Mouse (Mus musculus): ENCODE results near the gene Pi16. TPM values are rescaled to one million over a fixed set of nuclear protein-coding genes. Genes with fewer than 3 reads are reported as not detected.

The Pi16 gene
- polyA plus RNA-seq, 1 experiment from 2014 or later, result 0.19 TPM

- peaks cover 15% of the 10 kb centered on the region for H3K4me1 ChIP-seq (ENCODE audit: control insufficient read depth, insufficient read depth, low read length)
- no peak for DNase-seq (ENCODE audit: low spot score)
- H3K9ac ChIP-seq (ENCODE audit: low read length), result no peak overlapping the region
- WGBS, result 80% methylated on average over 17 of the region's 18 CpGs
- no peaks in the 10 kb centered on the region for H3K9me3 ChIP-seq (ENCODE audit: control insufficient read depth, low read length)
- H3K36me3 ChIP-seq (ENCODE audit: control insufficient read depth, insufficient read depth, low read length), result peaks cover 25% of the 10 kb centered on the region
- H3K4me3 ChIP-seq (ENCODE audit: low read depth, low read length), result no peak overlapping the region
- H3K27me3 ChIP-seq (ENCODE audit: control insufficient read depth, insufficient read depth, low read length), result no peaks in the 10 kb centered on the region
- ATAC-seq (ENCODE audit: insufficient number of reproducible peaks, low FRiP score, low TSS enrichment, low read depth), result peak; percentile 44; the same call in 1 of the 2 replicates
- H3K4me2 ChIP-seq (ENCODE audit: low read depth, severe bottlenecking), result no peak overlapping the region
- H3K27ac ChIP-seq (replicated peaks; ENCODE audit: low read depth, low read length), result no peak overlapping the region
Observed at GRCm38 (mm10) chr17:29340406-29341261, 23.2 kb downstream of the Pi16 start.

DNA sequence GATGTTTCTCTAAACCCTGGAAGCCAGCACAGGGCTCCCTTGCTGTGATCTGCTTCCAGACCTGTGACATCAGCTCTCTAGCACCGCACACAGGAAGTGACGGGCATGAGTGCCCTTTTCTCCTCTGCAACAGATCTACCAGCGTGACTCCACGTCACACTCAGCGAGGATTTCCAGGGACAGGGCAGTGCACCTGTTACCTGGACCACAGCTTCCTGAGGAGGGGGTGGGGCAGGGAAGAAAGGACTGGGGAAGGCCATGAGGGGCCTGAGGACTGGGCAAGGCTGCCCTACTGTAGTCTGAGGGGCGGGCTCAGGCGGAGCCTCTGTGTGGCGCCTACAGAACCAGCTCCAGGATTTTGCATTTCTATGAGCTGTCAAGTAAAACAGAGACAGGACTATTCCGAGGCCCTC is 24.1 kb downstream of the Pi16 start:
- 0 out of 2 replicates have a peak overlapping the region, but pooled peaks have one; percentile 23 for H3K9ac ChIP-seq (ENCODE audit: low read length)
- peaks cover 22% of the 10 kb centered on the region for H3K4me1 ChIP-seq (ENCODE audit: control insufficient read depth, insufficient read depth, low read length)
- DNase-seq (ENCODE audit: low spot score) (peak; percentile 40), ATAC-seq (ENCODE audit: insufficient number of reproducible peaks, low FRiP score, low TSS enrichment, low read depth) (peak; percentile 45)
- H3K4me3 ChIP-seq (ENCODE audit: low read depth, low read length), result no peak overlapping the region
- no peaks in the 10 kb centered on the region for H3K9me3 ChIP-seq (ENCODE audit: control insufficient read depth, low read length)
- peak overlapping the region; percentile 33; the same call in 1 of the 2 replicates for H3K27ac ChIP-seq (replicated peaks; ENCODE audit: low read depth, low read length)
- WGBS, result 25% methylated on average over 9 of the region's 9 CpGs
- H3K27me3 ChIP-seq (ENCODE audit: control insufficient read depth, insufficient read depth, low read length), result no peaks in the 10 kb centered on the region
- H3K4me2 ChIP-seq (ENCODE audit: low read depth, severe bottlenecking), result no peak overlapping the region
- peaks cover 21% of the 10 kb centered on the region for H3K36me3 ChIP-seq (ENCODE audit: control insufficient read depth, insufficient read depth, low read length)

DNA sequence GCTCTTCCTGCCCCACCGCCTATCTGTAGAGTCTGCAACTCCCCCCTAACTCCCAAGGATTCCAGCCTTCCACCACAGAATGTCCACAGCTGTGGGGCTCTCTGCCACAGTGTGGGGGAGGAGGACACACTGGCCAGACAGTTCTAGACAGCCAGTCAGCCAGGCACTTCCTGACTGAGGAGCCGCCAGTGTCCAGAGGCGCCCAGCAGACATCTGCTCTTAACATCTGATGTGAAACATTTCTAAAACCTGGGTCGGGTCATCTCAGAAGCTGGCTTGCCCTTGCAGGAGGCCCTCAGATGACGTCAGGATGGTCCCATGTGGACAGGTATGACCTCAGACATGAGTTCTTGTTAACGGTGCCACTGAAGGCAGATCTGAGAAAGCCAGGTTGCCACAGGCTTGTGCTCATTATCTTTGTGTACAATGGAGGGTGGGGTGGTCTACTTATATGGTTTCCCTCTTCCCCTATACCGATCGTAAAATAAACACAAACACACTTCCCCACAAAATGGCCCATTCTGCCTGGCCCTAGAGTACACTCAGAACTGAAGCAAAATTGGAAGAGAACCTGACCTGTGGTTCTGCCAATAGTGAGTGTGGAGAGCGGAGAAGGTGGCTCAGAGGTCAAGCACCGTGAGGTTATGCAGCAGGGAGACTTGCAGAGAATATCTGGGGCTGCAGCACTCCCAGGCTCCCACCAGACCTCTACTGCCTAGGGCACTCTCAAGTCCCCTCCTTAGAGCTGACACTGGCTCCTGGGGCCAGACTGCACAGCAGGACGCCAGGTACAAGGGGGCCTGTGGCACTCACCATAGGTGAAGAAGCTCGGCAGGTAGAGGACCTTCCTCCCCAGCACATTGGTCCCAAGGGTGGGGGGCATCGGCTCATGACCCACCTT is 24.8 kb downstream of the Pi16 start:
- ATAC-seq (ENCODE audit: insufficient number of reproducible peaks, low FRiP score, low TSS enrichment, low read depth), result peak; percentile 52

GRCm38 (mm10) chr17:29343241-29343640 is 25.8 kb downstream of the Pi16 start:
- no peak overlapping the region for H3K9ac ChIP-seq (ENCODE audit: low read length)
- WGBS, result 93% methylated on average over 5 of the region's 5 CpGs
- no peak overlapping the region for H3K27ac ChIP-seq (replicated peaks; ENCODE audit: low read depth, low read length)
- H3K36me3 ChIP-seq (ENCODE audit: control insufficient read depth, insufficient read depth, low read length), result peaks cover 17% of the 10 kb centered on the region
- H3K27me3 ChIP-seq (ENCODE audit: control insufficient read depth, insufficient read depth, low read length), result no peaks in the 10 kb centered on the region
- ATAC-seq (ENCODE audit: insufficient number of reproducible peaks, low FRiP score, low TSS enrichment, low read depth) (no peak), DNase-seq (ENCODE audit: low spot score) (no peak)
- H3K9me3 ChIP-seq (ENCODE audit: control insufficient read depth, low read length), result no peaks in the 10 kb centered on the region
- H3K4me2 ChIP-seq (ENCODE audit: low read depth, severe bottlenecking), result no peak overlapping the region
- peaks cover 25% of the 10 kb centered on the region for H3K4me1 ChIP-seq (ENCODE audit: control insufficient read depth, insufficient read depth, low read length)
- no peak overlapping the region for H3K4me3 ChIP-seq (ENCODE audit: low read depth, low read length)

More for the DNA sequence above, 24.8 kb downstream of the Pi16 start:
- no peaks in the 10 kb centered on the region for H3K27me3 ChIP-seq (ENCODE audit: control insufficient read depth, insufficient read depth, low read length)
- H3K27ac ChIP-seq (replicated peaks; ENCODE audit: low read depth, low read length), result peak overlapping the region; percentile 33; the same call in 1 of the 2 replicates
- H3K4me2 ChIP-seq (ENCODE audit: low read depth, severe bottlenecking), result no peak overlapping the region
- H3K9me3 ChIP-seq (ENCODE audit: control insufficient read depth, low read length), result no peaks in the 10 kb centered on the region
- 57% methylated on average over 13 of the region's 13 CpGs for WGBS
- DNase-seq (ENCODE audit: low spot score), result peak; percentile 27
- H3K4me3 ChIP-seq (ENCODE audit: low read depth, low read length), result no peak overlapping the region
- H3K4me1 ChIP-seq (ENCODE audit: control insufficient read depth, insufficient read depth, low read length), result peaks cover 23% of the 10 kb centered on the region
- 0 out of 2 replicates have a peak overlapping the region, but pooled peaks have one; percentile 23 for H3K9ac ChIP-seq (ENCODE audit: low read length)
- peaks cover 21% of the 10 kb centered on the region for H3K36me3 ChIP-seq (ENCODE audit: control insufficient read depth, insufficient read depth, low read length)

DNA sequence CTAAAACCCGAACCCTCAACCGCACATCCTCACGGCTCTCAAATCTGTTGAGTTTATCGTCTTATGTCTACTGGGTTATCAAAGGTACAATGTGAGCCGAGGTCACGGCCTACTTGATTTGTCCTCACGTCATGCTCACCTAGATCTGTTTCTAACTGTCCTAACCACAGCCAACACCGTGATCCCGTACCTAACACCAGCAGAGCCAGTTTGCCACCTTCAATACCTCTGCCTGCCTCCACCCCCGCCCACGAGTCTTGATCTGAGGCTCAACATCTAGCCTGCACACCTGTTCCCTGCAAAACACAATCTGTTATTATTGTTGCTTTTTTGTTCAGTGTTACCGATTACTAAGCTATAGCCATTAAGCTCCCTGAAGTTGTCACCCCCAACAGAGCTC is 27.8 kb downstream of the Pi16 start:
- H3K27me3 ChIP-seq (ENCODE audit: control insufficient read depth, insufficient read depth, low read length), result no peaks in the 10 kb centered on the region
- H3K27ac ChIP-seq (replicated peaks; ENCODE audit: low read depth, low read length), result no peak overlapping the region
- peaks cover 3% of the 10 kb centered on the region; the same call in 1 of the 2 replicates for H3K36me3 ChIP-seq (ENCODE audit: control insufficient read depth, insufficient read depth, low read length)
- H3K9me3 ChIP-seq (ENCODE audit: control insufficient read depth, low read length), result no peaks in the 10 kb centered on the region
- WGBS, result 90% methylated on average over 12 of the region's 12 CpGs
- no peak for DNase-seq (ENCODE audit: low spot score)
- H3K4me2 ChIP-seq (ENCODE audit: low read depth, severe bottlenecking), result no peak overlapping the region
- H3K4me1 ChIP-seq (ENCODE audit: control insufficient read depth, insufficient read depth, low read length), result peaks cover 26% of the 10 kb centered on the region
- ATAC-seq (ENCODE audit: insufficient number of reproducible peaks, low FRiP score, low TSS enrichment, low read depth), result no peak
- H3K9ac ChIP-seq (ENCODE audit: low read length), result no peak overlapping the region
- no peak overlapping the region for H3K4me3 ChIP-seq (ENCODE audit: low read depth, low read length)

DNA sequence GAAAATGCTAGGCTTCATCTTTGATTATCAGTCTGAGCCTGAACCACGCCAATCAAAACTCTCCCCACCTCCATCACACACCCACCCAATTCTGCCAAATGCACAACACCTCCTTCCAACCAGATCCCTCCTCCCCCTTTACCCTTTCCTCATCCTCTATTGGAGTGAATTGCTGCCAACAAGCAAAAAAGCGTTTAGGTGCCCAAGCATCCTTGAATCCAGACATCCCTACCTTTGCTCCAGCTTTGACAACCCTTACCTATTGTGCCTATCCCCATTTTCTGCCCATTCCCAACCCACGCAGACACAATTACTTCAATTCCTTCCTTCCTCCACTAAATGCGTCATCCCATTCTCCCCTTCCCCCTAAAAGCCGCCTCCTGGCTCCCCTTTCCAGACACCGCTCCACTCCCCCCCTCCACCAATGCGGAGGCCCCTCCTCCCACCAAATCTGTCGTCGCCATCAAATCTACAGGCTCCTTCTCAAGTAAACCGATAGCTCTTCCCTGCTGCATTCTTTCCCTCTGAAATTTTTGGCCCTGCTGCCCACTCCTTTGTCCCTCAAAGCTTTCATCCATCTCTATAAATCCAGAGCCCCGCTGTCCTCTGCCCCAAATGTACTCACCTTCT is 29.1 kb downstream of the Pi16 start:
- no peaks in the 10 kb centered on the region for H3K9me3 ChIP-seq (ENCODE audit: control insufficient read depth, low read length)
- H3K36me3 ChIP-seq (ENCODE audit: control insufficient read depth, insufficient read depth, low read length), result peaks cover 3% of the 10 kb centered on the region; the same call in 1 of the 2 replicates
- ATAC-seq (ENCODE audit: insufficient number of reproducible peaks, low FRiP score, low TSS enrichment, low read depth), result no peak
- peak overlapping the region; percentile 68 for H3K4me2 ChIP-seq (ENCODE audit: low read depth, severe bottlenecking)
- peak overlapping the region; percentile 61 for H3K4me3 ChIP-seq (ENCODE audit: low read depth, low read length)
- peaks cover 23% of the 10 kb centered on the region for H3K4me1 ChIP-seq (ENCODE audit: control insufficient read depth, insufficient read depth, low read length)
- H3K9ac ChIP-seq (ENCODE audit: low read length), result peak overlapping the region; percentile 74
- H3K27ac ChIP-seq (replicated peaks; ENCODE audit: low read depth, low read length), result peak overlapping the region; percentile 82
- H3K27me3 ChIP-seq (ENCODE audit: control insufficient read depth, insufficient read depth, low read length), result no peaks in the 10 kb centered on the region
- DNase-seq (ENCODE audit: low spot score), result peak; percentile 67
- WGBS, result 7% methylated on average over 11 of the region's 11 CpGs

- under 1% methylated on average over 45 of the region's 45 CpGs for WGBS
- H3K4me2 ChIP-seq (ENCODE audit: low read depth, severe bottlenecking), result peak overlapping the region; percentile 68
- H3K4me1 ChIP-seq (ENCODE audit: control insufficient read depth, insufficient read depth, low read length), result peaks cover 18% of the 10 kb centered on the region
- H3K36me3 ChIP-seq (ENCODE audit: control insufficient read depth, insufficient read depth, low read length), result peaks cover 3% of the 10 kb centered on the region; the same call in 1 of the 2 replicates
- peak overlapping the region; percentile 82 for H3K27ac ChIP-seq (replicated peaks; ENCODE audit: low read depth, low read length)
- H3K9me3 ChIP-seq (ENCODE audit: control insufficient read depth, low read length), result no peaks in the 10 kb centered on the region
- H3K27me3 ChIP-seq (ENCODE audit: control insufficient read depth, insufficient read depth, low read length), result no peaks in the 10 kb centered on the region
- peak overlapping the region; percentile 61 for H3K4me3 ChIP-seq (ENCODE audit: low read depth, low read length)
- DNase-seq (ENCODE audit: low spot score), result peak; percentile 46
- peak overlapping the region; percentile 74 for H3K9ac ChIP-seq (ENCODE audit: low read length)
- ATAC-seq (ENCODE audit: insufficient number of reproducible peaks, low FRiP score, low TSS enrichment, low read depth), result peak; percentile 7; the same call in 1 of the 2 replicates
Observed at GRCm38 (mm10) chr17:29347126-29347644, 29.7 kb downstream of the Pi16 start.
